Mouse (Mus musculus) heart, adult 2 months (tissue): ENCODE results near the gene Pbxip1.
A peak's percentile ranks its signal among the peaks of the same experiment; 100 is the strongest.

Experiments
- CTCF ChIP-seq: fragments of 200-600 bp; IDR thresholded peaks from 2 replicates; pipeline ENCODE4 v1.8.1; 2022; ENCODE audit warnings: antibody characterized with exemption, mild to moderate bottlenecking, moderate library complexity
- EP300 ChIP-seq: fragments of 200-500 bp; IDR thresholded peaks from 2 replicates; pipeline ENCODE4 v1.6.1; 2011; ENCODE audit warnings: low read depth, low read length, control low read depth; ENCODE audit not compliant: insufficient read depth
- POLR2A ChIP-seq: fragments of 200-500 bp; IDR thresholded peaks from 2 replicates; pipeline ENCODE4 v1.6.1; 2011; ENCODE audit warnings: mild to moderate bottlenecking, low read depth, low read length, control low read depth; ENCODE audit not compliant: insufficient read depth

DNA sequence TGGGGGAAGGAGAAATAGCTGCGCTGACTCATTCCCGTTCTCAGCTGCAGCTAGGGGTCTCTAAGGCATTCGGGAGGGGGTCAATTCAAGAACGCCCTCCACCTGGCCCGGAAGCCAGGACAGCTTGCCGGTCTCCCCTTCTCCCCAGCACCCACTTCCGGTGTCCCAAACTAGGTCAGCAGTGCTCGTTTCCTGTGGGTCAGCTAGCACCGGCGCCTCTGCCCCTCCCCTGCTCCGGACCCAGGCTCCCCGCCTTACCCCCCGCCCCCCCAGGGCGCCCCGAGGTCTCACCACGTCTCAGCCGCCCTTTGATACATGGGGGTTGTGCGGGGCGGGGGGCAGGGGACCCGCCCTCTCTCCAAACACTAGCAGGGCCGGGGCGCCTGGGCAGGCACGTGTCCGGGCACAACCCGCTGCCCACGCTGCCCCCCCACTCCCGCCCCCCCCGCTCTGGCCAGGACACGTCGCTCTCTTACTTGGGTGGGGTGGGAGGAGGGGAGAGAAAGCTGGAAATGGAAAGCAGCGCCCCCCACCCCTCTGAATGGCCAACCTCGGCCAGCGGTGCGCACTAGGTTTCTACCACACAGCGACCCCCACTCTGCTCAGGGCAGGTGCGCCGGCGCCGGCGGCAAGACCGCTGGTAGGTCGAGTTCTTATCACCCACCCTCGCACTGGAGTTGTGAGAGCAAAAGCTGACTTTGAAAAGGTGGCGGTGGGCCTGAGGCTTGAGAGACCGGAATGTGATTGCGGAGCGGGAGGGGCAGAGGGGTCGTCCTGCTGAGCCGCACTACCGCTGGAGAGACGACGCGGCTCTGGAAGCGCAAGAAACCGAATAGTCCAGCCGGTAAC lies 44.6 kb upstream of the Pbxip1 start:
- TF ChIP-seq CTCF (no peak), POLR2A (peak; percentile 53), EP300 (0 out of 2 replicates have a peak, but pooled peaks have one; percentile 26)
